In genomic region chr17:53502966-53503365, GRCm38 (mm10) we compare ENCODE assay signal across 29 mouse cellular contexts. TPM values are rescaled to one million over a fixed set of nuclear protein-coding genes. Genes with fewer than 3 reads are reported as not detected.
"Had no signal": no experiment of that assay in that cellular context is flagged by ENCODE, and none has a peak within 500 bp of the region (broad histone marks: within the 10 kb centered on the region; RNA-seq: fewer than 3 reads in every experiment).

No protein-coding gene starts in this region.

- ATAC-seq: liver, embryonic 12.5 days; midbrain, embryonic 13.5 days; midbrain, embryonic 16.5 days had no signal

- H3K9ac ChIP-seq: limb, embryonic 13.5 days; liver, embryonic 12.5 days; liver, embryonic 15.5 days; lung, embryonic 15.5 days; midbrain, embryonic 13.5 days; neural tube, embryonic 13.5 days; stomach, embryonic 15.5 days had no signal

- H3K27me3 ChIP-seq: limb, embryonic 13.5 days; liver, embryonic 12.5 days; liver, embryonic 15.5 days; lung, embryonic 15.5 days; megakaryocyte, embryonic 14.5 days; midbrain, embryonic 13.5 days; neural tube, embryonic 13.5 days; stomach, embryonic 15.5 days had no signal

- H3K27ac ChIP-seq: limb, embryonic 10.5 days; limb, embryonic 13.5 days; liver, embryonic 12.5 days; liver, embryonic 15.5 days; lung, embryonic 15.5 days; midbrain, embryonic 10.5 days; midbrain, embryonic 13.5 days; neural tube, embryonic 13.5 days; stomach, embryonic 15.5 days had no signal

- H3K4me1 ChIP-seq: limb, embryonic 10.5 days; limb, embryonic 13.5 days; liver, embryonic 12.5 days; liver, embryonic 15.5 days; lung, embryonic 15.5 days; megakaryocyte, embryonic 14.5 days; midbrain, embryonic 10.5 days; midbrain, embryonic 13.5 days; neural tube, embryonic 13.5 days; stomach, embryonic 15.5 days had no signal

- H3K9me3 ChIP-seq: limb, embryonic 10.5 days; limb, embryonic 13.5 days; liver, embryonic 12.5 days; liver, embryonic 15.5 days; lung, embryonic 15.5 days; megakaryocyte, embryonic 14.5 days; midbrain, embryonic 10.5 days; midbrain, embryonic 13.5 days; neural tube, embryonic 13.5 days; stomach, embryonic 15.5 days had no signal

- DNase-seq: kidney, adult 9 months; kidney, postnatal 36 days; layer of hippocampus, adult 9-11 months; liver; lung, adult 18-20 months; lung, postnatal 10 days; lung, postnatal 36 days; retina, postnatal 1 day; right cerebral cortex, postnatal 25 days; spleen, adult 18-20 months; thymus, adult 18-20 months; thymus, postnatal 36 days had no signal

- H3K4me3 ChIP-seq: limb, embryonic 10.5 days; limb, embryonic 13.5 days; liver, embryonic 12.5 days; liver, embryonic 15.5 days; lung, embryonic 15.5 days; megakaryocyte, embryonic 14.5 days; midbrain, embryonic 10.5 days; midbrain, embryonic 13.5 days; myocyte; neural tube, embryonic 13.5 days; stomach, embryonic 15.5 days had no signal

- H3K4me2 ChIP-seq: limb, embryonic 13.5 days; liver, embryonic 12.5 days; liver, embryonic 15.5 days; lung, embryonic 15.5 days; midbrain, embryonic 13.5 days; neural tube, embryonic 13.5 days; stomach, embryonic 15.5 days had no signal

RNA-seq across cellular contexts. Expression of gene Pp2d1, which starts 36.3 kb away (rescaled TPM):
- total RNA-seq: layer of hippocampus, postnatal 25 days; left cerebral cortex, adult 18-20 months; left cerebral cortex, postnatal 25 days; monocyte, adult 5-6 weeks; neutrophil, adult 5-6 weeks had no signal

RNA-seq across cellular contexts. Expression of gene Efhb, which starts 39.8 kb away (rescaled TPM):
- total RNA-seq: left cerebral cortex, adult 18-20 months; monocyte, adult 5-6 weeks had no signal
- polyA plus RNA-seq: liver, embryonic 15.5 days had no signal
